Mouse (Mus musculus): Measurements from ENCODE around the gene Stx8. TPM values are rescaled to one million over a fixed set of nuclear protein-coding genes. Genes with fewer than 3 reads are reported as not detected.

Stx8 gene
- total and polyA plus RNA-seq, 3 experiments: 29.5 to 152 (median 30.9) TPM

GRCm38 (mm10) chr11:67972606-67973005, 6.6 kb downstream of the Stx8 start:
- Histone ChIP-seq H3K4me3 (ENCODE audit: control insufficient read depth in 1 of 2, insufficient read depth in 1 of 2, low read depth in 2 of 2, low read length in 2 of 2) (no peak overlapping the region), H3K4me1 (ENCODE audit: control insufficient read depth in 1 of 2, insufficient read depth in 2 of 2, low read length in 2 of 2) (no peaks in the 10 kb centered on the region), H3K27me3 (ENCODE audit: control insufficient read depth in 1 of 2, insufficient read depth in 2 of 2, low read length in 2 of 2) (no peaks in the 10 kb centered on the region), H3K9ac (ENCODE audit: control insufficient read depth, low read depth, low read length, poor library complexity, severe bottlenecking) (no peak overlapping the region), H3K36me3 (ENCODE audit: control insufficient read depth in 1 of 2, insufficient read depth in 2 of 2, low read length in 2 of 2) (peaks cover 0 to 2% of the 10 kb centered on the region in 2 experiments; a peak in 1 of 4 replicates), H3K27ac (ENCODE audit: control insufficient read depth, low read depth, low read length) (no peak overlapping the region), H3K9me3 (replicated peaks; ENCODE audit: insufficient read depth, low read length) (no peaks in the 10 kb centered on the region), H3K79me2 (ENCODE audit: control insufficient read depth, insufficient read depth, low read length, poor library complexity) (no peaks in the 10 kb centered on the region)
- TF ChIP-seq ZNF384 (IDR thresholded peaks at IDR 0.05; ENCODE audit: low read depth, low read length) (no peak), ZMIZ1 (IDR thresholded peaks at IDR 0.05; ENCODE audit: low read depth, low read length) (no peak), JUND (IDR thresholded peaks at IDR 0.05; ENCODE audit: low read depth, low read length) (no peak), ELF1 (IDR thresholded peaks at IDR 0.05; ENCODE audit: low read depth, low read length) (no peak), CHD2 (IDR thresholded peaks at IDR 0.05; ENCODE audit: low read length) (no peak), SIN3A (IDR thresholded peaks at IDR 0.05; ENCODE audit: low read length) (no peak), CHD1 (IDR thresholded peaks at IDR 0.05; ENCODE audit: low read depth, low read length) (no peak), MYB (IDR thresholded peaks at IDR 0.05; ENCODE audit: low read depth, low read length) (no peak), ZKSCAN1 (IDR thresholded peaks at IDR 0.05; ENCODE audit: low read depth, low read length) (no peak), SMC3 (IDR thresholded peaks at IDR 0.05; ENCODE audit: low read depth, low read length) (no peak), CTCF (IDR thresholded peaks at IDR 0.05 in 2 of 3, conservative IDR thresholded peaks at IDR 0.05 in 1 of 3; ENCODE audit: control insufficient read depth in 1 of 3, insufficient read depth in 1 of 3, low read depth in 2 of 3, low read length in 3 of 3, poor library complexity in 1 of 3, severe bottlenecking in 1 of 3) (no peak)
- DNase-seq (ENCODE audit: low read depth, low spot score): no peak

DNA sequence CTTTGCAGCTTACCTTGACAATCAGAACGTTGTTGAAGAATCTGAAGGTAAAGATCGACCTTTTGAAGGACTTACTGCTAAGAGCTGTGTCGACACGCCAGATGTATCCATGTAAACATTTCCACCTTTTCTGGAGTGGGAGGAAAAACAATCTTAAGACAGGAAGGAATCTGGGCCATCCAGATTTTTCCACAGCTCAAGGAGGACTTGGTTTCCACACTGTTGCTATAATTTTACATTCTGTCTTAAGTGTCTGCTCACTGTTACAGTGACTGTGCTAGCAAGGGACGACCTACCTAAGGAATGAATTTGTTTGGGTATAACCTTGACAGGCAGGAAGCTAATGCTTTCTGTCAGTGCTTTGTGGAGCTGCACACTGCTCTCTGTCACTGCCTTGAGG, 7.2 kb downstream of the Stx8 start:
- no peak for DNase-seq (ENCODE audit: low read depth, low spot score)
- H3K4me3 ChIP-seq (ENCODE audit: control insufficient read depth in 1 of 2, insufficient read depth in 1 of 2, low read depth in 2 of 2, low read length in 2 of 2): no peak overlapping the region
- H3K9ac ChIP-seq (ENCODE audit: control insufficient read depth, low read depth, low read length, poor library complexity, severe bottlenecking): no peak overlapping the region
- no peaks in the 10 kb centered on the region for H3K9me3 ChIP-seq (replicated peaks; ENCODE audit: insufficient read depth, low read length)
- H3K79me2 ChIP-seq (ENCODE audit: control insufficient read depth, insufficient read depth, low read length, poor library complexity): no peaks in the 10 kb centered on the region
- no peaks in the 10 kb centered on the region for H3K27me3 ChIP-seq (ENCODE audit: control insufficient read depth in 1 of 2, insufficient read depth in 2 of 2, low read length in 2 of 2)
- H3K4me1 ChIP-seq (ENCODE audit: control insufficient read depth in 1 of 2, insufficient read depth in 2 of 2, low read length in 2 of 2): no peaks in the 10 kb centered on the region
- H3K27ac ChIP-seq (ENCODE audit: control insufficient read depth, low read depth, low read length): no peak overlapping the region
- TF ChIP-seq BHLHE40 (IDR thresholded peaks at IDR 0.05; ENCODE audit: borderline replicate concordance, low read depth, low read length) (no peak), ZNF384 (IDR thresholded peaks at IDR 0.05; ENCODE audit: low read depth, low read length) (no peak), MXI1 (IDR thresholded peaks at IDR 0.05; ENCODE audit: low read depth, low read length) (no peak), ZC3H11A (IDR thresholded peaks at IDR 0.05; ENCODE audit: low read depth, low read length) (no peak), GATA1 (IDR thresholded peaks at IDR 0.05; ENCODE audit: low read depth, low read length) (no peak), ZKSCAN1 (IDR thresholded peaks at IDR 0.05; ENCODE audit: low read depth, low read length) (no peak), MEF2A (IDR thresholded peaks at IDR 0.05; ENCODE audit: extremely low read depth, insufficient replicate concordance, low read depth, low read length, poor library complexity, severe bottlenecking) (no peak)
- peaks cover 0 to 2% of the 10 kb centered on the region in 2 experiments; a peak in 2 of 4 replicates for H3K36me3 ChIP-seq (ENCODE audit: control insufficient read depth in 1 of 2, insufficient read depth in 2 of 2, low read length in 2 of 2)
